Mouse (Mus musculus) CH12.LX (cell line): Measurements from ENCODE around the gene Gm20388. TPM values are rescaled to one million over a fixed set of nuclear protein-coding genes. Genes with fewer than 3 reads are reported as not detected.

Experiments used
- DNase-seq: peaks from one replicate; pipeline ENCODE4 v3.0.0-alpha.2; 2013; ENCODE audit errors: extremely low read depth
- H3K27ac ChIP-seq: 2 replicates; pipeline ENCODE4 v1.5.1; 2012; ENCODE audit warnings: low read depth, mild to moderate bottlenecking, control low read depth, moderate library complexity; ENCODE audit not compliant: insufficient read depth
- H3K27me3 ChIP-seq: replicated peaks from 2 replicates; pipeline ENCODE3; 2012; ENCODE audit warnings: inconsistent platforms
- H3K36me3 ChIP-seq, 2 experiments: replicated peaks in 1 of 2; 2 replicates each; pipeline versions ENCODE3 to v1.6.1; 2012; ENCODE audit warnings: inconsistent platforms in 1 of 2, low read length in 1 of 2, mild to moderate bottlenecking in 1 of 2, mixed read lengths in 1 of 2, moderate library complexity in 1 of 2; ENCODE audit not compliant: control insufficient read depth in 1 of 2, insufficient read depth in 1 of 2
- H3K4me1 ChIP-seq, 2 experiments: 2 replicates each; pipeline ENCODE4 v1.6.1; 2012; ENCODE audit warnings: inconsistent platforms in 1 of 2, moderate library complexity in 1 of 2; ENCODE audit not compliant: insufficient read depth in 2 of 2, control insufficient read depth in 1 of 2
- H3K4me2 ChIP-seq: 2 replicates; pipeline ENCODE4 v1.6.1; 2012; ENCODE audit warnings: low read depth, mild to moderate bottlenecking, control low read depth; ENCODE audit not compliant: poor library complexity, insufficient read depth, severe bottlenecking
- H3K4me3 ChIP-seq, 3 experiments: fragments of 150-350 bp in 1 of 3; sonication (generic) in 1 of 3; replicated peaks in 1 of 3; 2 replicates each; pipeline versions ENCODE3 to v1.5.1; 2011 to 2012; ENCODE audit warnings: low read depth in 2 of 3, low read length in 2 of 3, mild to moderate bottlenecking in 2 of 3, moderate library complexity in 2 of 3, control low read depth in 1 of 3, improper control_type of control experiment in 1 of 3, inconsistent platforms in 1 of 3, mixed read lengths in 1 of 3; ENCODE audit not compliant: poor library complexity in 1 of 3
- H3K79me2 ChIP-seq: replicated peaks from 2 replicates; pipeline ENCODE4 v1.6.1; 2012; ENCODE audit warnings: mild to moderate bottlenecking, moderate library complexity; ENCODE audit not compliant: control insufficient read depth, poor library complexity, insufficient read depth, severe bottlenecking; ENCODE audit errors: extremely low read depth
- H3K9ac ChIP-seq: 2 replicates; pipeline ENCODE4 v1.6.1; 2012; ENCODE audit warnings: low read depth, mild to moderate bottlenecking, control low read depth, moderate library complexity; ENCODE audit not compliant: insufficient read depth
- H3K9me3 ChIP-seq: replicated peaks from 2 replicates; pipeline ENCODE3; 2012; ENCODE audit warnings: low read length, inconsistent platforms, mixed read lengths
- BHLHE40 ChIP-seq: IDR thresholded peaks from 2 replicates; pipeline ENCODE4 v1.6.1; 2011; ENCODE audit warnings: mild to moderate bottlenecking, low read depth, low read length, improper control_type of control experiment
- CHD1 ChIP-seq: IDR thresholded peaks from 2 replicates; pipeline ENCODE4 v1.6.1; 2012; ENCODE audit warnings: low read depth, low read length, improper control_type of control experiment, inconsistent platforms
- CTCF ChIP-seq, 2 experiments: IDR thresholded peaks in 1 of 2; conservative IDR thresholded peaks in 1 of 2; 2 replicates each; pipeline ENCODE4 v1.5.1; 2011 to 2012; ENCODE audit warnings: low read depth in 2 of 2, low read length in 2 of 2, improper control_type of control experiment in 1 of 2, inconsistent platforms in 1 of 2, mild to moderate bottlenecking in 1 of 2, moderate library complexity in 1 of 2
- ELF1 ChIP-seq: IDR thresholded peaks from 2 replicates; pipeline ENCODE4 v1.6.1; 2014; ENCODE audit warnings: low read depth, mild to moderate bottlenecking, inconsistent platforms, low read length, improper control_type of control experiment
- EP300 ChIP-seq: IDR thresholded peaks from 2 replicates; pipeline ENCODE4 v1.6.1; 2011; ENCODE audit warnings: low read length, improper control_type of control experiment
- HCFC1 ChIP-seq: IDR thresholded peaks from 2 replicates; pipeline ENCODE4 v1.6.1; 2012; ENCODE audit warnings: low read depth, mild to moderate bottlenecking, inconsistent platforms, low read length, improper control_type of control experiment
- JUN ChIP-seq: IDR thresholded peaks from 2 replicates; pipeline ENCODE4 v1.6.1; 2011; ENCODE audit warnings: low read depth, mild to moderate bottlenecking, low read length, improper control_type of control experiment, moderate library complexity; ENCODE audit not compliant: insufficient read depth
- KAT2A ChIP-seq: IDR thresholded peaks from 2 replicates; pipeline ENCODE4 v1.6.1; 2012; ENCODE audit warnings: low read length, improper control_type of control experiment, inconsistent platforms; ENCODE audit not compliant: insufficient replicate concordance
- MAFK ChIP-seq: IDR thresholded peaks from 2 replicates; pipeline ENCODE4 v1.6.1; 2011; ENCODE audit warnings: low read length, improper control_type of control experiment; ENCODE audit not compliant: insufficient replicate concordance
- MAZ ChIP-seq: IDR thresholded peaks from 2 replicates; pipeline ENCODE4 v1.6.1; 2012; ENCODE audit warnings: low read depth, mild to moderate bottlenecking, inconsistent platforms, low read length, improper control_type of control experiment, moderate library complexity
- MEF2A ChIP-seq: IDR thresholded peaks from 2 replicates; pipeline ENCODE4 v1.6.1; 2014; ENCODE audit warnings: low read depth, mild to moderate bottlenecking, inconsistent platforms, low read length, improper control_type of control experiment, borderline replicate concordance
- MXI1 ChIP-seq: IDR thresholded peaks from 2 replicates; pipeline ENCODE4 v1.6.1; 2011; ENCODE audit warnings: mild to moderate bottlenecking, low read depth, low read length, improper control_type of control experiment
- NELFE ChIP-seq: IDR thresholded peaks from 2 replicates; pipeline ENCODE4 v1.6.1; 2011; ENCODE audit warnings: low read depth, low read length, improper control_type of control experiment
- NRF1 ChIP-seq: IDR thresholded peaks from 2 replicates; pipeline ENCODE4 v1.6.1; 2014; ENCODE audit warnings: low read depth, mild to moderate bottlenecking, inconsistent platforms, low read length, improper control_type of control experiment, moderate library complexity
- PAX5 ChIP-seq: IDR thresholded peaks from 2 replicates; pipeline ENCODE4 v1.6.1; 2012; ENCODE audit warnings: low read length, inconsistent platforms, mixed read lengths
- POLR2A ChIP-seq: IDR thresholded peaks from 2 replicates; pipeline ENCODE4 v1.6.1; 2011; ENCODE audit warnings: low read depth, mild to moderate bottlenecking, improper control_type of control experiment, low read length
- POLR2AphosphoS2 ChIP-seq: IDR thresholded peaks from 2 replicates; pipeline ENCODE4 v1.6.1; 2011; ENCODE audit warnings: low read depth, low read length, improper control_type of control experiment
- RAD21 ChIP-seq: IDR thresholded peaks from 2 replicates; pipeline ENCODE4 v1.6.1; 2011; ENCODE audit warnings: low read depth, mild to moderate bottlenecking, low read length, improper control_type of control experiment, moderate library complexity
- SIN3A ChIP-seq: IDR thresholded peaks from 2 replicates; pipeline ENCODE4 v1.6.1; 2012; ENCODE audit warnings: low read length, improper control_type of control experiment, inconsistent platforms
- TBP ChIP-seq: conservative IDR thresholded peaks from 2 replicates; pipeline ENCODE4 v1.6.1; 2011; ENCODE audit warnings: low read depth, low read length, improper control_type of control experiment
- TCF12 ChIP-seq: IDR thresholded peaks from 2 replicates; pipeline ENCODE4 v1.6.1; 2014; ENCODE audit warnings: low read depth, mild to moderate bottlenecking, inconsistent platforms, low read length, improper control_type of control experiment
- UBTF ChIP-seq: IDR thresholded peaks from 2 replicates; pipeline ENCODE4 v1.6.1; 2012; ENCODE audit warnings: low read depth, mild to moderate bottlenecking, inconsistent platforms, low read length, improper control_type of control experiment, moderate library complexity
- ZC3H11A ChIP-seq: IDR thresholded peaks from 2 replicates; pipeline ENCODE4 v1.6.1; 2012; ENCODE audit warnings: low read depth, mild to moderate bottlenecking, inconsistent platforms, low read length, improper control_type of control experiment
- ZMIZ1 ChIP-seq: IDR thresholded peaks from 2 replicates; pipeline ENCODE4 v1.6.1; 2012; ENCODE audit warnings: low read depth, mild to moderate bottlenecking, inconsistent platforms, low read length, improper control_type of control experiment
- ZNF384 ChIP-seq: IDR thresholded peaks from 2 replicates; pipeline ENCODE4 v1.6.1; 2012; ENCODE audit warnings: low read depth, low read length, improper control_type of control experiment, inconsistent platforms
- dilution Hi-C: fragments of 300-500 bp; cut with MboI; formaldehyde crosslinking; loops from 2 replicates; pipeline ENCODE4 v1.14.3; 2020; ENCODE audit warnings: low sequenced_read_pairs; ENCODE audit not compliant: extremely low pct_unique_long_range_greater_than_20kb, extremely low pct_ligation_motif_present
- in situ Hi-C: fragments of 300-500 bp; cut with MboI; formaldehyde crosslinking; loops from 3 replicates; pipeline ENCODE4 v1.14.3; 2019; ENCODE audit warnings: low sequenced_read_pairs, low pct_ligation_motif_present, low pct_unique_long_range_greater_than_20kb, mixed read lengths
- polyA plus RNA-seq: library from polyadenylated mRNA; unstranded; fragments of >175 nt; gene quantifications from 2 replicates; pipeline ENCODE4 v1.2.1, GENCODE M21; 2012; ENCODE audit warnings: low read depth; ENCODE audit not compliant: insufficient read length
- total RNA-seq, 2 experiments: library from RNA; depleted of rRNA; stranded (reverse); fragments of 300-350 nt in 1 of 2; fragments of >200 nt in 1 of 2; gene quantifications; 2 replicates each; pipeline ENCODE4 v1.2.3; 2012 to 2014

Gene Gm20388
- total and polyA plus RNA-seq, 3 experiments = 14.8 to 26.3 (median 22.2) TPM

GRCm38 (mm10) chr8:122073964-122074363, 2163.3 kb downstream of the Gm20388 start:
- in situ Hi-C loops (no loop called here), dilution Hi-C loops (no loop called here)
- Histone ChIP-seq H3K4me1 (no peaks in the 10 kb centered on the region; a peak in 1 of 4 replicates), H3K36me3 (no peaks in the 10 kb centered on the region), H3K9me3 (no peaks in the 10 kb centered on the region), H3K27me3 (peaks cover 96% of the 10 kb centered on the region), H3K9ac (no peak overlapping the region), H3K79me2 (no peaks in the 10 kb centered on the region), H3K4me3 (no peak overlapping the region), H3K27ac (no peak overlapping the region), H3K4me2 (no peak overlapping the region)
- DNase-seq = no peak
- TF ChIP-seq NELFE (no peak), ELF1 (no peak), HCFC1 (no peak), PAX5 (no peak), MAFK (no peak), KAT2A (no peak), MEF2A (no peak), POLR2A (no peak), RAD21 (no peak), NRF1 (no peak), CTCF (conservative IDR thresholded peaks at IDR 0.05 in 1 of 2, IDR thresholded peaks at IDR 0.05 in 1 of 2; ENCODE audit: low read depth in 2 of 2, low read length in 2 of 2) (no peak), ZC3H11A (no peak), SIN3A (no peak), EP300 (no peak), JUN (no peak)

- dilution Hi-C loops (no loop called here), in situ Hi-C loops (no loop called here)
- H3K4me3 ChIP-seq = no peak overlapping the region
- H3K4me2 ChIP-seq = no peak overlapping the region
- no peaks in the 10 kb centered on the region for H3K36me3 ChIP-seq
- TF ChIP-seq ZNF384 (no peak), BHLHE40 (no peak), ZC3H11A (no peak), CTCF (conservative IDR thresholded peaks at IDR 0.05 in 1 of 2, IDR thresholded peaks at IDR 0.05 in 1 of 2; ENCODE audit: low read depth in 2 of 2, low read length in 2 of 2) (no peak), KAT2A (no peak), MAZ (no peak), ZMIZ1 (no peak), JUN (no peak), UBTF (no peak), ELF1 (no peak), TCF12 (no peak), POLR2AphosphoS2 (no peak), TBP (no peak), MXI1 (no peak), CHD1 (no peak)
- H3K9ac ChIP-seq = no peak overlapping the region
- no peaks in the 10 kb centered on the region for H3K9me3 ChIP-seq
- peaks cover 97% of the 10 kb centered on the region for H3K27me3 ChIP-seq
- no peak overlapping the region for H3K27ac ChIP-seq
- DNase-seq = no peak
- H3K4me1 ChIP-seq = no peaks in the 10 kb centered on the region; a peak in 1 of 4 replicates
- no peaks in the 10 kb centered on the region for H3K79me2 ChIP-seq
Observed at GRCm38 (mm10) chr8:122074442-122074841, 2163.8 kb downstream of the Gm20388 start.
